Mouse (Mus musculus) midbrain, embryonic 14.5 days (tissue): ENCODE data around the gene Gnl3. TPM values are rescaled to one million over a fixed set of nuclear protein-coding genes. Genes with fewer than 3 reads are reported as not detected.

Experiments
- ATAC-seq: fragments of 200-750 bp; cut with Nextera tagmentation; 2 replicates; pipeline ENCODE4 v1.8.0; 2017; ENCODE audit warnings: moderate number of reproducible peaks, moderate library complexity; ENCODE audit not compliant: low FRiP score, low TSS enrichment
- DNase-seq: peaks from one replicate; pipeline ENCODE4 v3.0.0-alpha.2; 2015
- H3K27ac ChIP-seq: fragments of 300-500 bp; sonication (generic); replicated peaks from 2 replicates; pipeline ENCODE4 v1.5.1; 2014; ENCODE audit warnings: mild to moderate bottlenecking, low read depth, low read length, moderate library complexity
- H3K27me3 ChIP-seq: fragments of 300-500 bp; sonication (generic); 2 replicates; pipeline ENCODE4 v1.6.1; 2014; ENCODE audit warnings: low read length, control low read depth, mixed read lengths; ENCODE audit not compliant: control insufficient read depth, insufficient read depth
- H3K36me3 ChIP-seq: fragments of 300-500 bp; sonication (generic); 2 replicates; pipeline ENCODE4 v1.6.1; 2014; ENCODE audit warnings: low read length, control low read depth; ENCODE audit not compliant: control insufficient read depth, insufficient read depth
- H3K4me1 ChIP-seq: fragments of 300-500 bp; sonication (generic); 2 replicates; pipeline ENCODE4 v1.6.1; 2014; ENCODE audit warnings: mild to moderate bottlenecking, antibody characterized with exemption, low read length, control low read depth; ENCODE audit not compliant: control insufficient read depth, insufficient read depth
- H3K4me2 ChIP-seq: fragments of 300-500 bp; sonication (generic); 2 replicates; pipeline ENCODE4 v1.6.1; 2014; ENCODE audit warnings: mild to moderate bottlenecking, low read length, moderate library complexity
- H3K4me3 ChIP-seq: fragments of 300-500 bp; sonication (generic); replicated peaks from 2 replicates; pipeline ENCODE4 v1.5.1; 2014; ENCODE audit warnings: low read depth, low read length
- H3K9ac ChIP-seq: fragments of 300-500 bp; sonication (generic); replicated peaks from 2 replicates; pipeline ENCODE4 v1.6.1; 2014; ENCODE audit warnings: mild to moderate bottlenecking, low read length, moderate library complexity
- H3K9me3 ChIP-seq: fragments of 300-500 bp; sonication (generic); 2 replicates; pipeline ENCODE4 v1.6.1; 2016; ENCODE audit warnings: low read length, control low read depth, mixed read lengths; ENCODE audit not compliant: control insufficient read depth
- WGBS: fragments of 180-500 bp; shearing (Covaris S2); extraction: QIAGEN DNeasy Blood & Tissue Kit; methylation state at CpG from one replicate; pipeline ENCODE4 v1.1.7; 2014; 5-methylcytosine and 5-hydroxymethylcytosine counted together
- polyA plus RNA-seq: library from polyadenylated mRNA; unstranded; fragments of >200 nt; fragmentation: Nextera tagmentation; extraction: Ambion mirVana; gene quantifications from 2 replicates; pipeline ENCODE4 v1.2.1, GENCODE M21; 2014

Gnl3 gene
- polyA plus RNA-seq, 1 experiment from 2014 or later = 44.5 TPM

- DNase-seq (no peak), ATAC-seq (no peak)
- WGBS = 92% methylated on average over 2 of the region's 2 CpGs
- H3K9ac ChIP-seq = no peak overlapping the region
- no peak overlapping the region for H3K4me2 ChIP-seq
- H3K4me3 ChIP-seq = no peak overlapping the region
- H3K27ac ChIP-seq = no peak overlapping the region
- no peaks in the 10 kb centered on the region for H3K27me3 ChIP-seq
- H3K36me3 ChIP-seq = peaks cover 81% of the 10 kb centered on the region
- H3K4me1 ChIP-seq = peaks cover 8% of the 10 kb centered on the region; the same call in 1 of the 2 replicates
- no peaks in the 10 kb centered on the region for H3K9me3 ChIP-seq
Measured at GRCm38 (mm10) chr14:31013928-31014327, 5.0 kb downstream of the Gnl3 start.

DNA sequence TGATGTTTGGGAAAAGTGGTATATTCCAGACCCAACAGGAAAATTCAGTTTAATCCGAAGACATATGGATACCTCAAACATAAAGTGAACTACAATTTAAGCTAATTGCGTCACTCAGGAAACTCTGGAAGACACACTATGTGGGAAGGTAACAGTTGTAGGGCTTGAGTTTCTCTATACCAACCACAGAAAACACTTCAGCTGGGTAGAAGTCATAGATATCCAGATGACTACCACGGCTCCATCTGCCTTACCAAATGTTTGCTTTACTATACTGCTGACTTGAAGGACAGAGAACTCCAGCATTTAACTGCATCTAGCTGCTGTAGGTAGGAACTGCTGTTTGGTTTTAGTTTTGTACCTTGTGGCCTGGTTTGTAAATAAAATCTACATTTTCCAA, 7.4 kb downstream of the Gnl3 start:
- Histone ChIP-seq H3K9ac (no peak overlapping the region), H3K27ac (no peak overlapping the region), H3K27me3 (no peaks in the 10 kb centered on the region), H3K4me3 (no peak overlapping the region), H3K9me3 (no peaks in the 10 kb centered on the region), H3K36me3 (peaks cover 97% of the 10 kb centered on the region), H3K4me2 (no peak overlapping the region), H3K4me1 (no peaks in the 10 kb centered on the region)
- DNase-seq (no peak), ATAC-seq (no peak)
- 96% methylated on average over 3 of the region's 3 CpGs for WGBS

DNA sequence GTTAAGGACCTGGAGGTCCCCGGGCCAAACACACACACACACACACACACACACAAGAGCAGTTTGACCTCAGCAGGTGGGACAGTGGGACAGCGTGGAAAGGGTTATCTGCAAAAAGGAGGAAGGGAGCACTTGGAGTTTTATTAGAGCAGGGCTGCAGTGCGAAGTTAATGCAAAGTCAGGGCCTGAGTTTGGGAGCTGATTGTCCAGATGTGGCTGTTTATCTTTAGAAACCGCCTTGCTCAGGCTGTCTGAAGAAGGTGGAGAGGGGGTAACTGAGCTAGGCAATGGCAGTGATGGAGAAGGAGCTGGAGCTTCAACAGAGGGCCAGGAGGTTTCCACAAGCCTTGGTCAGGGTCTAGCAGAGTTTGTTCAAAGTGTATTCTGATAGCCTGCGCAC, 12.2 kb downstream of the Gnl3 start:
- H3K9me3 ChIP-seq = no peaks in the 10 kb centered on the region
- no peaks in the 10 kb centered on the region for H3K27me3 ChIP-seq
- H3K9ac ChIP-seq = no peak overlapping the region
- H3K4me2 ChIP-seq = no peak overlapping the region
- WGBS = 89% methylated on average over 5 of the region's 5 CpGs
- no peak overlapping the region for H3K4me3 ChIP-seq
- no peak for ATAC-seq
- peaks cover 54% of the 10 kb centered on the region for H3K36me3 ChIP-seq
- peaks cover 8% of the 10 kb centered on the region for H3K4me1 ChIP-seq
- no peak for DNase-seq
- no peak overlapping the region for H3K27ac ChIP-seq

DNA sequence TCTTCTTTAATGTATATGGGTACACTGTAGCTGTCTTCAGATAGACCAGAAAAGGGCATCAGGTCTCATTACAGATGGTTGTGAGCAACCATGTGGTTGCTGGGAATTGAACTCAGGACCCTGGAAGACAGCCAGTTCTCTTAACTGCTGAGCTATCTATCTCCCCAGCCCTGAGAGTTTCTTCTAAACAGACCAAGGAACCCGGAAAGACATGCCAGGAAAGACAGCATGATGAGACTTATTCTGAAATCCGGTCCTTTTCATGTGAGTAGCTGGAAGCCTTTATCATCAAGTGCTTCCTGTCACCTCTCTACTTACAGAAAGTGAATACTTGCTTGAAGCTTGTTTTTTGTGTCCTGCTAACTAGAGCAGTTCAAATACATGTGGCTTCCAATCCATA, 14.4 kb downstream of the Gnl3 start:
- no peaks in the 10 kb centered on the region for H3K27me3 ChIP-seq
- peaks cover 8% of the 10 kb centered on the region for H3K4me1 ChIP-seq
- ATAC-seq (no peak), DNase-seq (no peak)
- no peaks in the 10 kb centered on the region for H3K9me3 ChIP-seq
- peaks cover 32% of the 10 kb centered on the region for H3K36me3 ChIP-seq
- no peak overlapping the region for H3K4me2 ChIP-seq
- WGBS = 92% methylated on average over 2 of the region's 2 CpGs
- no peak overlapping the region for H3K9ac ChIP-seq
- no peak overlapping the region for H3K27ac ChIP-seq
- H3K4me3 ChIP-seq = no peak overlapping the region

DNA sequence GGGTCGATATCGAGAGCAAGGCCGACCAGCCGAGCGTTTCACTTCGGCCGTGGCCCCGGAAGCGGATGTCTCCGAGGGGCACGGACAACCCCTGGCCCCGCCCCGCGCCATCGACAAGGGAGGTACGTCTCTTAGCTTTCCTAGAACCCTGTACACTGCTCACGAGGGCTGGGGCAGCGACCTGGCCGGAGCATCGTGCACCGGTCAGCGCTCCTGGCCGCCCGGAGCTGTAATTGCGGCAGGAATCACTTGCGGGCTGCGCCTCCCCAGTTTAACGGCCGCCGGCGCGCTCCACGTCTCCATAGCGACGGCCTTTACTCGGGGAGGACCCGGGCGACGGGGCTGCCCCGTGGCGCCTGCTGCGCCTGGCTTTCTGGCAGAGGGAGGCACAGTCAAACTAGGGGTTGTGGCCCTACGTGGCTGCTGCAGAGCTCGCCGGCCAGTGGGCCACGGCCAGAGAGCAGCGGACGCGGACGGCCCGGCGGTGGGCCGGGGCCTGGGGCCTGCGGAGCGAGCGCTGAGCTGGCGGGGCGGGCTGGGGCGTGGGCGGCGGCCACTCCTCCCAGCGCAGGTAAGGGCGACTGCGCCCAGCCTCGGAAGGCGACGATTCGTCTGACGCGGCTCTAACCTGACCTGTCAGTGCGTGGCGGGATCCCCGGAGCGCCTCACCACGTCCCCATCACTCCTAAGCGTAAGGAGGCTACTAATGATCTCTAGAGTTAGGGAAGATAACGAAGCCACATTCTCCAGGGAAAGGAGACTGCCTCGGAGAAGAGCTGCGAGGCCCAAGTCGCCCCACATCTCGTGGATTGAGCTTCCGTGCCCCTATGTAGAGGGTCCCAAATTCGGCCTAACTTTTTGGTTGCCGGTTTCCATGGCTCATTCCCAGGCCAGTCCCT, 17.4 kb downstream of the Gnl3 start, which contains the start of the genes Glt8d1 and Spcs1:
TSS of gene Glt8d1 (plus strand) at position 94 of the 899 bp plus-strand sequence.
TSS of gene Spcs1 (minus strand) at position 366 of the 899 bp plus-strand sequence.
- Histone ChIP-seq H3K36me3 (peaks cover 18% of the 10 kb centered on the region), H3K4me3 (peak within 1 kb of the TSS; percentile 95), H3K9ac (peak within 1 kb of the TSS; percentile 88), H3K9me3 (no peaks in the 10 kb centered on the region), H3K4me1 (peaks cover 8% of the 10 kb centered on the region), H3K27ac (peak within 1 kb of the TSS; percentile 93), H3K27me3 (no peaks in the 10 kb centered on the region), H3K4me2 (peak within 1 kb of the TSS; percentile 78)
- ATAC-seq (peak; percentile 94), DNase-seq (peak; percentile 90)
- under 1% methylated on average over 82 of the region's 84 CpGs for WGBS

- H3K36me3 ChIP-seq = peaks cover 18% of the 10 kb centered on the region
- H3K27me3 ChIP-seq = no peaks in the 10 kb centered on the region
- 0 out of 2 replicates have a peak, but pooled peaks have one; percentile 49 for ATAC-seq
- DNase-seq = no peak
- peaks cover 8% of the 10 kb centered on the region for H3K4me1 ChIP-seq
- 0% methylated on average over 21 of the region's 21 CpGs for WGBS
- H3K4me2 ChIP-seq = peak overlapping the region; percentile 78
- peak overlapping the region; percentile 93 for H3K27ac ChIP-seq
- H3K4me3 ChIP-seq = peak overlapping the region; percentile 95
- peak overlapping the region; percentile 88 for H3K9ac ChIP-seq
- H3K9me3 ChIP-seq = no peaks in the 10 kb centered on the region
Measured at GRCm38 (mm10) chr14:31000816-31001306, 18.1 kb downstream of the Gnl3 start.

DNA sequence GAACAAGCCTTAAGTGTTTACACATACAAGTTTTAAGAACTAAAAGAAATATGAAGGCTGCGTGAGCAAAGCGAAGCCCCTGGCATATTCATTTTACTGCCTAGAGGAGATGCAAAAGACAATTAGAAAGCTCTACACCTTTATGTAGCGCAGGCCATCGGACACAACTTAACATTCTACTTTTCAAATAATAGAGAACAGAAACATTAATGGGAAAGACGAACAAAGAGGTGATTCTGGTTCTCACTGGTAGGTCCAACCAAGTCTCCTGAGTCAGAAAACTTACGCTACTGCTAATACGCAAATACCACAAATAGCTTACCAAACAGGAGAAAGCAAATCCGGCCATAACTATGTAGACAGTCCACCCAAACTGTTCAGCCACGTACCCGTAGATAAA, 18.6 kb downstream of the Gnl3 start:
- DNase-seq = no peak
- peaks cover 8% of the 10 kb centered on the region for H3K4me1 ChIP-seq
- WGBS = 68% methylated on average over 10 of the region's 10 CpGs
- H3K27ac ChIP-seq = no peak overlapping the region
- peak overlapping the region; percentile 95 for H3K4me3 ChIP-seq
- no peaks in the 10 kb centered on the region for H3K9me3 ChIP-seq
- no peak for ATAC-seq
- peak overlapping the region; percentile 88; the same call in 1 of the 2 replicates for H3K9ac ChIP-seq
- H3K27me3 ChIP-seq = no peaks in the 10 kb centered on the region
- peak overlapping the region; percentile 78 for H3K4me2 ChIP-seq
- peaks cover 18% of the 10 kb centered on the region for H3K36me3 ChIP-seq

DNA sequence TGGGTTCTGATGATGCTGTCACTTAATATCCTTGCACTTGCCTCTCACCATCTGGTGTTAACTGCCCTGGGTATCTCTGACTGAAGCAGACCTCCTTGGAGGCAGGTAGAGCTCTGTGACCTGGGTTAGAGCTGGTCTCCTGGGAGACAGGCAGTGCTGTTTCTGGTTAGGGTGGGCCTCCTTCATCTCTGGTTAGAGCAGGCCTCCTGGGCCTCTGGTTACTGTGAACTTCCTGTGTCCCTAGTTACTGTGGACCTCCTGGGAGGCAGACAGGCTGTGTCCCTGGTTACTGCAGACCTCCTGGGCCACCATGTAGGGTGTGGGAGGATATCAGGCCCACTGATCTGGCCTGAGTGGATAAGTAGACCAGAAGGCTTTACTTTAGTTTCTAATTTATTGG, 22.5 kb downstream of the Gnl3 start:
- no peak overlapping the region for H3K9ac ChIP-seq
- no peak for DNase-seq
- H3K4me1 ChIP-seq = no peaks in the 10 kb centered on the region
- H3K4me3 ChIP-seq = no peak overlapping the region
- H3K4me2 ChIP-seq = no peak overlapping the region
- peaks cover 13% of the 10 kb centered on the region; the same call in 1 of the 2 replicates for H3K36me3 ChIP-seq
- no peaks in the 10 kb centered on the region for H3K27me3 ChIP-seq
- H3K9me3 ChIP-seq = no peaks in the 10 kb centered on the region
- H3K27ac ChIP-seq = no peak overlapping the region
- ATAC-seq = no peak
